Mouse (Mus musculus) gastrocnemius, postnatal 36 days (tissue): Measurements from ENCODE around the gene Xpnpep2. TPM values are rescaled to one million over a fixed set of nuclear protein-coding genes. Genes with fewer than 3 reads are reported as not detected.

Experiments
- DNase-seq, 2 experiments: peaks; one replicate each; pipeline ENCODE4 v3.0.0; 2022
- intact Hi-C: fragments of 180-260 bp; cut with DNase I; formaldehyde crosslinking; loops from one replicate; pipeline ENCODE4 v1.15.1; 2025
- total RNA-seq, 2 experiments: library from RNA; stranded (reverse); gene quantifications; 2 replicates each; pipeline ENCODE4 v1.2.3; 2021

The Xpnpep2 gene
- total RNA-seq, 2 experiments from 2014 or later: 0.64 to 0.77 TPM

- no peak for DNase-seq
- intact Hi-C loops: no loop called here
Measured at GRCm38 (mm10) chrX:48155489-48155888, 47.0 kb downstream of the Xpnpep2 start.

GRCm38 (mm10) chrX:48157396-48157795 is 48.9 kb downstream of the Xpnpep2 start:
- no peak for DNase-seq
- intact Hi-C loops: no loop called here

DNA sequence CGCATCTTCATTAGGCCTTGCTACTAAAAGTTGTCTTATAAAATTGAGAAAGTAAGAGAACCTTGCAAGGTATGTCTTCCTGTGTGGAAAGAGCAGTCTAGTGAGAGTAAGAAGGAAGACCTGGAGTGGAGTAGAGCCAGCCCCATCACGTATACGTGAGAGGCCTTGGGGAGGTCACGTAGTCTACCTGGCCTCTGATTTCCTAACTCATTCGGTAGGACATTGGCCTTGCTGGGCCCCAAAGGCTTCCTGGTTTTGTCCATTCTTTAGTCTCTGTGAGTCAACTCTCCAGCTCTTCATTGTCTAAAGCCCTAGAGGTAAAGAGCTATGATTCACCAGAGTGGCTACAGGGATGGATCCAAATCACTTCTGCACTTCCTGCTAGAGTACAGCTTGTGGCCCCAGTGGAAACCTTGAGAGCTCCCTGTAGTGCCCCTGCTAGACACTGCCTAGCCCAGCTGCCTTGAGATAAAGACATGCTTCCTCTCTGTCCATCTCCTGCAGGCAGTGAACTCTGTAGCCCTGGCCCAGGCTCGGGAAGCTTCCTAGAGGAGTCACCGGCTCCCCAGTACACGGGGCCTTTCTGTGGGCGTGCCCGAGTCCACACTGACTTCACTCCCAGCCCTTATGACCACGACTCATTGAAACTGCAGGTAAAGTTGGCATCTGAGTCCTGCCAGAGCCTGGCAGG is 49.8 kb downstream of the Xpnpep2 start:
- intact Hi-C loops: no loop called here
- no peak for DNase-seq

DNA sequence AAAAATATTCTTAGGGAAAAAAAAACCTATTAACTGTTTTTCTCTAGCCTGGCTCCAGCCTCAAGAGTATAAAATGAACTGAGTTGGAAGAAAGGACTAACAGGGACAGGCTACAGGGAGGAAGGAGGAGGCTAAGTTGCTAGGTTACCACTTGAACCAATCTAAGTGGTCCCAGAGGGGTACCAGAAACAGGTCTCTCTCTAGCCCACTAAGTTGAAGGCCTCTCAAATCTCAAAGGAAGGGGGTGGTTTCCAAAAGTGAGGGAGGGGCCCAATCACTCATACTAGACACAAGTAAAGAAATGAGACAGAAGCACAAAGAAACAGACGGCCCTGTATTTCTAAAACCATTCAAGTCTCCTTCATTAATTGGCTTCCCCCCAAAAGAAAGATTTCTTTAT is 61.4 kb downstream of the Xpnpep2 start:
- DNase-seq: no peak

DNA sequence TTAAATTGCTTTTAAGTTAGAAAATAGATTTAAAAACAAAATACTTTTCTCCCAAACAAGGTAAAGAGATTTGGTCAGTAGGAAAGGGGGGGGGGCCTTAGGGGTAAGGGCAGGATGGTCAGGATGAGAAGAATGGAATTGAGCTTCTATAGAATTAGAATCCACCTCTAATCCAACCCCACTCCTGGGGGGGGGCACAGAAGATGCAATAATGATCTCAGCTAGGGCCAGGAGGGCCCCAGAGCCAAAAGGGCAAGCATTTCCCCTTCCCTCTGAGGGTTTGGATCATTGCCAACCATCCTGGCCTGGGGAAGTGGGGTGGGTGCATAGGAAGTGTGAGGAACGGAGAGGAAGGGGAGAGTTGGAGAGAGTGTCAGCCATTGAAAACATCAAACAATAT is 61.8 kb downstream of the Xpnpep2 start:
- intact Hi-C loops: no loop called here
- no peak for DNase-seq

More for the DNA sequence above, 61.4 kb downstream of the Xpnpep2 start:
- intact Hi-C loops: no loop called here

GRCm38 (mm10) chrX:48181844-48182243 is 73.3 kb downstream of the Xpnpep2 start:
- intact Hi-C loops: no loop called here
- DNase-seq: no peak

DNA sequence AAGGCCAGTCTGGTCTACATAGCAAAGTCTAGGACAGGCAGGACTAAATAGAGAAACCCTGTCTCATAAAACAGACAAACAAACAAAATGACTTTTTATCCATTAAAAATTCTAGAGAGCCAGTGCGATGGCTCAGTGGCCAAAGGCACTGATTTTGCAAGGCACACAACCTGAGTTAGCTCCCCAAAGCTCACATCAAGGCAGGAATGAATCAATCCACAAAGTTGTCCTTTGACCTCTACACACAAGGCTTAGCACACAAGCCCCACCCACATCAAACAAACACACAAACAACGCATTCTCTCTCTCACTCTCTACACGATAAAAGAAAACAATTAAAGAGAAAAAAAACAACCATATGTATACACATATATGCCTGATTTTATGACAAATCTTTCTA is 76.2 kb downstream of the Xpnpep2 start:
- no peak for DNase-seq
- intact Hi-C loops: no loop called here

Other genes with a start within 250 kb of the Xpnpep2 start
- 1 to 10 TPM; 1.6 to 2.1 TPM for gene Smarca1, start 215.8 kb upstream of the Xpnpep2 start, total RNA-seq
- gene Ocrl, start 196.3 kb upstream of the Xpnpep2 start, total RNA-seq: 10 to 100 TPM; 12.7 to 13.2 TPM
- 1 to 10 TPM; 1.9 to 2.3 TPM for gene Apln, start 73.9 kb upstream of the Xpnpep2 start, total RNA-seq
- gene Sash3, start 37.7 kb downstream of the Xpnpep2 start, total RNA-seq: under 1 TPM; 0.30 to 0.79 TPM
- gene Zdhhc9, start 100.2 kb downstream of the Xpnpep2 start, total RNA-seq: 1 to 10 TPM; 6.9 to 7.1 TPM
- 10 to 100 TPM in 1 of 2 experiments, 1 to 10 TPM in 1; 9.3 to 15.3 TPM for gene Utp14a, start 148.1 kb downstream of the Xpnpep2 start, total RNA-seq
- 1 to 10 TPM; 6.8 to 7.2 TPM for gene Bcorl1, start 232.6 kb downstream of the Xpnpep2 start, total RNA-seq